Mouse (Mus musculus) G1E-ER4 (cell line): ENCODE results near the gene Tmem106a. TPM values are rescaled to one million over a fixed set of nuclear protein-coding genes. Genes with fewer than 3 reads are reported as not detected.

ENCODE experiments used
- GATA1 ChIP-seq: IDR thresholded peaks from one replicate; pipeline ENCODE4 v1.8.0; 2012; ENCODE audit warnings: low read length, inconsistent platforms
- polyA plus RNA-seq: library from polyadenylated mRNA; stranded (reverse); fragments of >175 nt; gene quantifications from 2 replicates; pipeline ENCODE4 v1.2.3, GENCODE M21; 2012

Gene Tmem106a
- polyA plus RNA-seq, 1 experiment = 0.46 TPM

DNA sequence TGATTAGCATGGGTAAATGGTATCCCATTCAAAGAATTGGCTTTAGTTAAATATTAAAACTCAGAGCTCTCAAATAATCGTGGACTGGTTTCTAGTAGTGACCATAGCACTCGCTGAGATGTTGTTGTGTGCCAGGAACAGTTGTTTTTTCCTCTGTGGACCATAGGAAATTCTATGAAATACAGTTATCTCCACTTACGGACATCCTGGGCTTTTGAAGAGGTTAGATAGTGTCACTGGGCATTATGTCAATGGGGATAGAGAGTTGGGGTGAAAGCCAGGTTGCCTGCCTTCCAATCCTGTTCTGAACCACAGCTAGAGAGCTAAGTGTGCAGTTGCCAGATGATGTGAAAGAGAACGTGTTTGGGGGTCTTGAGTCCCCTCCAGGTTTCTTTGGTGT, 3.8 kb downstream of the Tmem106a start:
- TF ChIP-seq GATA1 = no peak

DNA sequence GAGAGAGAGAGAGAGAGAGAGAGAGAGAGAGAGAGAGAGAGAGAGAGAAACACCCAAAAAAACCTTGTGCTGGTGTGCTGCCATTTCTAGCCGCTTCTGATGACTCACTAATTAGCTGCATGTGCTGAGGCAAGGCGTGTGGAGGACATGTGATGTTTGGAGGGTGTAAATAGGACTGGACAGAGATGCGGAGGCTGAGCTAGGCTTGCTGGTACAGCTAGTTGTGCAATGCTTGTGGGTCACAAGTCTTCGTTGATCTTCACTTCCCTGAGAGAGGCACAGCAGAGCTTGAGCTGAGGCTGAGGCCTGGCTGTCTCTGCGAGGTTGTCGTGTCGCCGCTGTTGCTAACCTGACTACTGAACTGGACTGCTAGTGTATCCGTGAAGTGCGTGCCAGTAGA, 5.6 kb downstream of the Tmem106a start:
- TF ChIP-seq GATA1 = no peak

DNA sequence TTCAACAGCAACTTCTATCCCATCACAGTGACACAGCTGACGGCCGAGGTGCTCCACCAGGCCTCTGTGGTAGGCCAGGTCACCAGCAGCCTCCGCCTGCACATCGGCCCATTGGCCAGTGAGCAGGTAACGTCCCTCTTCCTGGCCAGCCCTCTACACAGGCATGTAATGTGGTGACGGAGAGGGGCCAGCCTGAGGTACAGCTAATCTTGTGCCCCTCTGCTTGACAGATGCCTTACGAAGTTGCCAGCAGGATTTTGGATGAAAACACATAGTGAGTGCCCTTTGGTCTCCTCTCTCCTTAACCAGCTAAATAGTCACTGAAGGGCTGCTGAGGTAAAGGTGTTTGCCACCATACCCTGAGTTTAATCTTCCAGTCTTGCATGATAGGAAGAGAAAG, 6.8 kb downstream of the Tmem106a start:
- TF ChIP-seq GATA1 = no peak

DNA sequence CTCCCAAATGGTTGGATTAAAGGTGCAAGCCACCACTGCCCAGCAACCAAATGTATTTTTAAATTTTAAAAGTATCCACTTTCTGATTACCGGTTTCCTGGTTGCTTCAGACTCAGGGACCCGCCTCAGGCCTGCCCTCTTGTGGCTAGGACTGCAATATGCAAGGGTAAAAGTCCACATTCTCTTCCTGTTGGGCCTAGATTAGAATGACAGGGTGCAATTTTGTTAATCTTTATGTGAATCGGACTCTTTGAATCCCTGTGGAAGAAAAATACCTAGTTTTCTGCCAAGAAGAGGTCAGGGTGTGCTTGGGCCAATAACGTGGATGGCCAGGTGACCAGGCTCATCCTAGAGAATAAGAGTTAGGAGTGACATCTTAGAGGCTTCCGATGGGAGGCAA, 7.4 kb downstream of the Tmem106a start:
- no peak for TF ChIP-seq GATA1

DNA sequence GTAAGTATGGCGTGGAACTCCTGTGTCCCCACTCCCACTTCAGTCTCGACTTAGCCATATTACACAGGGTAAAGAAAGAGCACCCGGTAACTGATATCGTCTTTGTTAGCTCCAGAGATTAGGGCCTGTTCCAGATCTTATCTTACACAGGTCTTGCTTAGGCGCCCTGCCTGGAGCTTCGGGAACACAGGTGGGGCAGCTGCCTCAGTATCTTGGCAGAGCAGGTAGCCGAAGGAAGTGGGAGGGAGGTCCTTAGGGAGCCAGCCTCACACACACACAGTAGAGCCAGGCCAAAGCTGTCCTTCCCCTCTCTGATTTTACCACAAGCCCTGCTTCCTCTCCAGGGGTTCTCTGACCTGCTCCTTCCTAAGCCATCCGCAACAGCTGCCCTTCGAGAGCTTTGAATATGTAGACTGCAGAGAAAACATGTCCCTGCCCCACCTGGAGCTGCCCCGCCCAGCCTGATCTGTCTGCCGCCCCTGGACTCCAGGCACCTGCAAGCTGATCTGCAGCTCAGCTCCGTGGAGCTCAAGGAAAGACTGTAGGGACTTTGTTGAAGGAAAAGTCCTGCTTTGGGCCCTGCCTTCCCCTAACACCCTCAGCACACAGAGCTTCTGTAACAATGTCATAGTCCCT, 8.1 kb downstream of the Tmem106a start:
- TF ChIP-seq GATA1 = no peak

DNA sequence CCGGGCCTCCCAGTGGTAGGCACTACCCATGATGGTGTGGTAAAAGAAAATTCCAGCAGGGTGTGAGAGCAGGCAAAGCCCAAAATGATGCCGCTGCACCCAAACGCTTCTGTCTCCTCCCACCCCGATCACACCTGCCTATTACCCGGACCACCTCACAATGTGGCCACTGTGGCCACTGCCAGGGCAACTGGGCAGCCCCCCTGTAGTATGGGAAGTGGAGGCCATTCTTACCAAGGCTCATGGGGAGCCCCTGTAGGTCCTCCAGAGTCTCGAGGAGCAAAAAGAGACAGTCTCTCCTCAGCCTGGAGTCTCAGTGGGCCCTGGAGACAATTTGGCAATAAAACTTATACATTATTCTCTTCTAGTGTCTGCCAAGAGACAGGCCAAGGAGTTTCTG, 17.1 kb downstream of the Tmem106a start, which contains the start of gene Gm11634:
Gm11634 (minus strand) TSS at position 101 of the 400 bp plus-strand sequence.
- TF ChIP-seq GATA1 = no peak

DNA sequence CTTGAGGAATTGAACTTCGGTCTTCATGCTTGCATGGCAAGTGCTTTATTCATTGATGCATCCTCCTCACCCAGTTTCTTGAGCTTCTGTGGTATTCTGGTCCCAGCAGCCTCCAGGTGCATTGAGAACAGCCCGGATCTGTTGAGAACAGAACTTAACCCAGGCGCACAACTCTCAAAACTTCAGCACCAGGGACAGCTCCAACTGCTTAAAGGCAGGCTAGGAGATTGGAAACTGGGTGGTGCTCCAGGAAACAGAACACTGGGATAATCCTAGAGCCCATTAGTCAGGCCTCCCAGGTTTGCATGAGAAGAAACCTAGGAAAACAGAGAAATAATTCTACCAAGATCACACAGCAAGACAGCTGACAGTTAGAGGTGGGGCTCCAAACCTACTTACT, 20.4 kb downstream of the Tmem106a start:
- TF ChIP-seq GATA1 = no peak

DNA sequence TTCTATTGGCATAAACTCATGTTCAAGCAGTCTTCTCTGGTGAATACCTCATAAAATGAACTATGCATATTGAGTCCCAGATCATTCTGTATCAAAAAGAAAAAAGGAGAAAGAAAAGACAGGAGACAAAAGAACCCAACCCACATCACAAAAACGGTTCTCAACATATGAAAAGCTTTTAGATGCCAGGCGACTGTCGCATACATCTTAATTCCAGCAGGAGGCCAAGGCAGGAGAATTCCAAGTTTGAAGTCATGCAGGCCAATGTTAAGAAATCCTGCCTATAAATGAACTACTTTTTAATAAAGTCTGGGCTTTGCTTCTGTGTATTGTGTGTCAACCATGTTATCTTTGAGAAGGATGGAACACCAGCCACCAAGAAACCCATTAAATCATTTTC, 22.1 kb downstream of the Tmem106a start:
- no peak for TF ChIP-seq GATA1

DNA sequence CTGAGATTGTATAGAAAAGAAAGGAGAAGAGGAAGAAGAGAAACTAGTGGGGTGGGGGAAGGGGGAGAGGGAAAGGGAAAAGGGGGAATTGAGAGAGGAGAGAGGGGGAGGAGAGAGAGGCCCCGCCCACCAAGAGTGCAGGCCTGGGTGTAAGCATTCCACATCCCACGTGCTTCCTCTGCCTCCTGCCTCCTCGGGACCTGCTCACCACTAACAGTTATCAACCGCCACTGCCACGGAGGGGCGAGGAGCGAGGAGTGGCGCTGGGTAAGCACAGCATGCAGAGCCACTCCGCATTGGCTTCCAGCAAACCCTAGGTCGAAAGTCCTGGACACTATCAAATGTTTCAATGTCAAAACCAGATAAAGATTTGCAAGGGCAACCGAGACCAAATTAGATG, 28.4 kb downstream of the Tmem106a start:
- no peak for TF ChIP-seq GATA1

DNA sequence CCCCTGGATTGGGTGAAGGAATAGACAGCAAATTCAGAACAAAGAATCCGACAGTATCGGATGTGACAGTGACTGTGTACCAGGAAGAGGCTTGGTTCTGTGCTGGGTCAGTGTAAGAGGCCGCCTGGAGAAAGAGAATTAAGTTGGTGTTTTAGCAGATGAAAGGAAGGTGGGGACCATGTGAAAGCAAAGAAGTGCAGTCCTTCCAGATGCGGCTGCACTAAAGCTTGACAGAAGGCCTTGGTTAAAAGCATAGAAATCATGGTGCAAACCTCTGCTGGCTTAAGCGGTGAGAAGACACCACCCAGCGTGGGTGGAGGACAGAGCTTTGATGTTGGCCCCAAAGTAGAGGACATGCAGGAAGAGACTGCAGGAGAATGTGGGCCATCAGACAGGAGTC, 31.6 kb downstream of the Tmem106a start:
- TF ChIP-seq GATA1 = no peak

DNA sequence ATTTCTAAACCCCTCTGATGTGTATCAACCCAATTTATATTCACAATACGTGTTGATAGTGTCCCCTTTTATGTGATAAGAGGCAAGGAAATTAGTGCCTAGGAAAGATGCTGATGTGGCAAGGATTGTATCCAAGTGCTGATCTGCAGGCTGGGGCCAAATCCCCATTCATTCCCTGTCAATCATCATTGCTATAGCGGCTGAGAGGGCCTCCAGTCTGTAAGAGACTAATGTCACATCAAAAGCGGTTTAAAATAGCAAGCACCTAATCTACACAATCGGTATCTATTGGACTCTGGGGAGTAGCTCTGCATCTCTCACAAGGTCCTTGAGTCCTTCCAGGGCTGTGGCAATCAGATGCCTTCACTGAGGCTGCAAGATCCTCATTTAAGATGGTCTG, 32.1 kb downstream of the Tmem106a start:
- no peak for TF ChIP-seq GATA1

DNA sequence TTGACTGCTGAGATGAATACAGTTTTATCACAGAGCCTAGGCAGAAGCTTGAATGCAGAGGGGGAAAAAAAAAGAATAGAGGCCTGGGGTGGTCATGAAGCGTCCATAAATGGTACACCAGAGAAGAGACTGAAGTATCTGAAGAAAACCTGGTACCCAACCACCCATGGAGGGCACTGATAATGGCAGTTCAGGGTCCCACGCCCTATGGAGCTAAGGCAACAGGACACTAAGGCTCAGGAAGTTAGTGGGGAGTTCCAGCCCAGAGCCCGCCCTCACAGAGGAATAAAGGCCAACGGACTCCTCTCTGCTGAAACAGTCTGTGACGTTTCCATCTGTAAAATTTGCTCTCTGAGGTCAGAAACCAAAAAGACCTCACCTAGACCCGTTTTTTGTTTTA, 33.3 kb downstream of the Tmem106a start:
- TF ChIP-seq GATA1 = no peak

DNA sequence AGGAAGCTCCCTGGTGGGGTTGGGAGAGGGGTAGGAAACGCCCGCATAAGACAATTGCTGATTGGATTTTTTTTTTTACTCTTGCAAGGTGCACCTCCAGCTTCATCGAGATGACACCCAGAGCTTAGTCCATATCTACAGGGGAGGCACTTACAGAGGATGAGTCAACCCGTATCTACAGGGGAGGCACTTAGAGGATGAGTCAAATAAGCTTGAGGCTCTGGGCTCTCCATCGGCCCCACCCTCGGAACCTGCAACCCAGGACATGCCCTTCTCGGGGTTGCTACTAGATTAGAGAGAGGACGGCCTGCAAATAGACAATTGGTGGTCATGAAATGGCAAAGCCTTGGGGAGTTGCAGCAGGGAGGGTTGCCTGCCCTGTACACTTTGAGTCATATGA, 34.1 kb downstream of the Tmem106a start:
- no peak for TF ChIP-seq GATA1

DNA sequence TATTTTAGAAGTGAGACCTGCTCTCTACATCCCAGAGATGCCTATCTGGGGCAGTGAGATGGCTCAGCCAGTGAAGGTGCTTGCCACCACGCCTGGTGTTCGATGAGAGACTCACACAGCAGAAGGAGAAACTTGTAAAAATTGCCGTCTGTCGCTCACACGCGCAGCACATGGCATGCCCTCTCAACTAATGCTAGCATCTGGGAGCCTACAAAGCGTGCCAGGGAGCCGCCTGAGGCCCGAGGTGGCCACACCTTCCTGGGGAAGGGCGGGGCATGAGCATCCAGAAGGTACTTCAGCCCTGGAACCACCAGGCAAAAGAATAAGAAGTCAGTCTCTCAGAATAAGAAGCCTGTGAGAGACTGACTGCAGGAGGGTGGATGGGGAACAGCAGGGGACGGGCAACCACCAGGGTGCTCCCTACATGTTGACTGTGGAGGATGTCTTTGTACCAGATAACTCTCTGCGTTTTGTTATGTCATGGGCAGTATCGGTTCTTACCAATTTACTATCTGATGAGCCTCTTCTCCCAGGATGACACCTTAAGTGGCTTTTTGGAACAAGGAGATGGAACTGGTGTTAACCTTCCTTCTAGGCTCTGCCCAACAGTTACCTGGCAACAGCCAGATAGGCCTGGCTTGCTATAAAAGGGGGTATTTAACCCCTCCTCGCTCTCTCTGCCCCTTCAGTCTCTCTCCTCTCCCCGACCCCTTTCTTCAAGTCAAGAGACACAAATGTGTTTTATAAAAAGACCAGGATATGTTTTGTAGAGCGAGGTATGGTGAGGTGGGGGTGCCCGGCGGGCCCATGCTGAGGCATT, 35.1 kb downstream of the Tmem106a start:
- no peak for TF ChIP-seq GATA1

DNA sequence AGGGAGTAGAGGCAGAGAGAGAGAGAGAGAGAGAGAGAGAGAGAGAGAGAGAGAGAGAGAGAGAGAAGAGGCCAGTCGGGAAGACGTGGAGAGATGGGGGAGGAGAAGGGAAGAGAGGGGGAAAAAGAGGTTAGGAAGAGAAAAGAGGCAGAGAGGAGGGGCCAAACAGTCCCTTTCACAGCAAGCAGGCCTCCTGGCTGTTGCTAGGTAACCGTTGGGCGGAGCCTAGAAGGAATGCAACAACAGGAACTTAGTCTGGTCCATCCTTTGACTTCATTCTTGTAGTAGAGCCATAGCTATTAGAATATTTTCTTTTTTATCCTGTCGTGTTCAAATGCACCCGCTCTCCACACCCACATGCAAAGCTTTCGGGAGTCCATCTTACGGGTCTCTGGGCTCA, 35.8 kb downstream of the Tmem106a start:
- no peak for TF ChIP-seq GATA1

DNA sequence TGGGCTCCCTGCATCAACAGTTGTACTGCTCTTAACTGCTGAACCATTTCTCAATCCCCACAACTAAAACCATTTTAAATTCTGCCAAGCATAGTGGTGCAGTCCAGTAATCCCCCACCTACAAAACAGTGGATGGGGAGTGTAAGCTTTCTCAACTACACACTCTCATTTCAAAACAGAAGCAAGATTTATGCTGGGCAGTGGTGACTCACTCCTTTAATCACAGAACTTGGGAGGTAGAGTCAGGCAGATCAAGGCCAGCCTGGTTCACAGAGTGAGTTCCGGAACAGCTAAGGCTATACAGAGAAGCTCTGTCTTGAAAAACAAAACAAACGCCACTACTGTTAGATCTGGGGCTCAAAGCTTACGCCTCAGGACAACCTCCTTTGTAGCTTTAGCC, 36.6 kb downstream of the Tmem106a start:
- TF ChIP-seq GATA1 = no peak

DNA sequence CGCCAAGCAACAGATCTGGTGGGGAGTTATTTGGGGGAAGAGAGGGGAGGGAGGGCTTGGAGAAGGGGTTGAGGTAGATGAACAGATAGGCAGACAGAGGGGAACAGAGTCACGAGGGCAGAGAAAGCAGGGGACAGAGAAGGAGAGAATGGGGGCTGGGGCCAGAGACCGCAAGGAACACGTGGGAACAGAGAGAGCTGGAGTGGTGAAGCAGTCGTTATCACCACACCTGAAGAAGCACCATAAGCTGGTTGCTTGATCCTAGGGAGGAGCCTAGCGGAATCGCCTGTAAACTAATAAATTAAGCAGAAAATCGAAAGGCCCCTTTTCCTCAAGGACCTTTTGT, 44.6 kb downstream of the Tmem106a start:
- no peak for TF ChIP-seq GATA1
